Mouse (Mus musculus) forebrain, embryonic 12.5 days (tissue): ENCODE measurements at regions not wholly inside any gene's neighbourhood (a gene's known extent, or its start where the extent isn't known, plus 50 kb on each side); places are given as distances from the start of the nearest gene placed in this dataset.

Experiments used
- ATAC-seq: fragments of 200-750 bp; cut with Nextera tagmentation; 2 replicates; pipeline ENCODE4 v1.8.0; 2017; ENCODE audit warnings: moderate TSS enrichment; ENCODE audit not compliant: low FRiP score
- H3K27ac ChIP-seq: fragments of 300-500 bp; sonication (generic); 2 replicates; pipeline ENCODE4 v1.5.1; 2016; ENCODE audit warnings: mild to moderate bottlenecking
- H3K27me3 ChIP-seq: fragments of 300-500 bp; sonication (generic); 2 replicates; pipeline ENCODE4 v1.6.1; 2016; ENCODE audit warnings: mild to moderate bottlenecking
- H3K36me3 ChIP-seq: fragments of 300-500 bp; sonication (generic); replicated peaks from 2 replicates; pipeline ENCODE4 v1.6.1; 2016; ENCODE audit warnings: mild to moderate bottlenecking
- H3K4me1 ChIP-seq: fragments of 300-500 bp; sonication (generic); 2 replicates; pipeline ENCODE4 v1.6.1; 2016
- H3K4me2 ChIP-seq: fragments of 300-500 bp; sonication (generic); 2 replicates; pipeline ENCODE4 v1.6.1; 2016; ENCODE audit warnings: mild to moderate bottlenecking, moderate library complexity
- H3K4me3 ChIP-seq: fragments of 300-500 bp; sonication (generic); replicated peaks from 2 replicates; pipeline ENCODE4 v1.5.1; 2016; ENCODE audit warnings: mild to moderate bottlenecking
- H3K9ac ChIP-seq: fragments of 300-500 bp; sonication (generic); 2 replicates; pipeline ENCODE4 v1.6.1; 2016; ENCODE audit warnings: mild to moderate bottlenecking
- H3K9me3 ChIP-seq: fragments of 300-500 bp; sonication (generic); 2 replicates; pipeline ENCODE4 v1.6.1; 2016
- WGBS: fragments of 180-500 bp; shearing (Covaris S2); methylation state at CpG from one replicate; pipeline ENCODE4 v1.1.7; 2016; 5-methylcytosine and 5-hydroxymethylcytosine counted together

DNA sequence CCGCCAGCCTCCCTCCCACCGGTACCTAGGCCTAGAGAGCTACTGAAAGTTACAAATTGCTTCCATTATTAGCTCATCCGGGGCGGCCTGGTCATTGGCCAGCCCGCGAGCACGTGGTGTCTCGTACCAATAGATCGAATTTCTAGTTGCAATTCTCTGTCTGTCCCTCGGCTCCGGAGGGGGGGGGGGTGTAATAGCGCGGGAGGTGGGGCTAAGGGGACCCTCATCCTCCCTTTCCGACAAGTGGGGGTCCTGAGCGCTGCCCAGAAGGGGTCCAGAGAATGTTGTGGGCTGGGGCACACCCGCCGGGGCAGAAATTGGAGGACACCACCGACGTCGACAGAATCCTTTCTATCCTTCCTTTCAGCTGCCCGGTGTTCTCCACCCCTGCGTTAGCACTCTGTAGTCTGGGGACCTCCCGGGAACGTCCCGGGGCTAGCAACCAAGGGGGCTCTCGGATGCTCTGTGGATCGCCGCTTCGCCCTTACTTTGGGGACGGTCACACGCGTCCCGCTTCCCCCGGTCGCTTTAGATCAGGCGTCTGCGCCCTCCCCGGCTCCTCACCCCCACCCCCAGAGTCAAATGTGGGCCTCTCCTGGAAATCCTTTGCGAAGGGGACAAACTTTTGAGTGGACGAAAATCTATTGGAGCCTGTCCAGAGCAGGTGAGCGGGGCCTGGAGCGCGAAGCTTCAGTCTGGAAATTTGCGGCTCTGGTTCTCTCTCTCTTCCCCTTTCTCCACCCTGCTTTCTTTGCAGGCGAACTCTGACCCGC lies 64.6 kb downstream of the Smug1 start:
- Histone ChIP-seq H3K27ac (no peak overlapping the region), H3K4me2 (peak overlapping the region; percentile 79), H3K9ac (peak overlapping the region; percentile 29; the same call in 1 of the 2 replicates), H3K9me3 (no peaks in the 10 kb centered on the region), H3K36me3 (no peaks in the 10 kb centered on the region), H3K4me3 (peak overlapping the region; percentile 44), H3K4me1 (peaks cover 31% of the 10 kb centered on the region), H3K27me3 (peaks cover 81% of the 10 kb centered on the region)
- peak; percentile 70 for ATAC-seq
- WGBS: under 1% methylated on average over 46 of the region's 46 CpGs

DNA sequence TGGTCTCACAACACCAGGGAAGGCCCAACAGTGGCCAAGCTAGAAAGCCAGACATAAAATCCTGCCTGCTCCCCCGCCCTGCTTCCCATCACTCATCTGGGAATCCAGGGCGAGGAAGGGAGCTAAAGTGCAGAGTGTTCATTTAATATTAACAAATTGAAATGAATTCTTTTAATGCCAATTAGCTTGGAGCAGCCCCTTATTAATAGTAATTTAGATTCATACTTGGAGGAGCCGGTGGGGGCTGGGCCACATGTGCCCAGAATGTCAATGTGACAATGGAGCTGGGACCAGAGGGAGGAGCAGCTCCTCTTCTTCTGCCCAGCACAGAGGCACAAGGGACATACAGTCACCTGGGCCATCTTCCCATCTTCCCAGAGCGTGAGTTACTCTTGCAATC lies 66.8 kb downstream of the Smug1 start:
- Histone ChIP-seq H3K4me2 (no peak overlapping the region), H3K4me3 (no peak overlapping the region), H3K4me1 (peaks cover 13% of the 10 kb centered on the region), H3K36me3 (no peaks in the 10 kb centered on the region), H3K9ac (no peak overlapping the region), H3K27ac (no peak overlapping the region), H3K9me3 (no peaks in the 10 kb centered on the region), H3K27me3 (peaks cover 95% of the 10 kb centered on the region)
- no peak for ATAC-seq
- WGBS: 64% methylated on average over 4 of the region's 4 CpGs

DNA sequence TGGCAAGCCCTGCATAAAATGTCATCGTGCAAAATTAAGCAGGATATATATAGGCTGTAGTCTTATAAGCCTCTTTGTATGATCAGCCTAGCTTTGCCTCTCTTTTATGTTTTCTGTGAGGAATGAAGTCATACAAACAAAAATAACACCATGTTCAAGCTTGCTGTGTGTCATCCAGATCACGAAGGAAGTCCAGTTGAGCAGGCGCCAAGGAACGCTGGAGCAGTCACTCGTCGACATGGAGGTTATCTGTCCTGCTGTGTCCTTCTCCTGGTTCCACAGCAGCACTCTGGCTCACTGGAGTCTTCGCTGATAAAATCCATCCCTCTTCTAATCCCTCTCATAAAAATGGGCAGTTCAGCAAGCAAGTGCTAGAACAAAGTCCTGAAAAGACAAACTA lies 72.4 kb downstream of the Smug1 start:
- H3K4me3 ChIP-seq: no peak overlapping the region
- no peak overlapping the region for H3K27ac ChIP-seq
- H3K9me3 ChIP-seq: no peaks in the 10 kb centered on the region
- H3K27me3 ChIP-seq: peaks cover 92% of the 10 kb centered on the region
- no peak overlapping the region for H3K9ac ChIP-seq
- no peaks in the 10 kb centered on the region for H3K4me1 ChIP-seq
- H3K4me2 ChIP-seq: no peak overlapping the region
- no peaks in the 10 kb centered on the region for H3K36me3 ChIP-seq
- 67% methylated on average over 7 of the region's 7 CpGs for WGBS
- no peak for ATAC-seq

DNA sequence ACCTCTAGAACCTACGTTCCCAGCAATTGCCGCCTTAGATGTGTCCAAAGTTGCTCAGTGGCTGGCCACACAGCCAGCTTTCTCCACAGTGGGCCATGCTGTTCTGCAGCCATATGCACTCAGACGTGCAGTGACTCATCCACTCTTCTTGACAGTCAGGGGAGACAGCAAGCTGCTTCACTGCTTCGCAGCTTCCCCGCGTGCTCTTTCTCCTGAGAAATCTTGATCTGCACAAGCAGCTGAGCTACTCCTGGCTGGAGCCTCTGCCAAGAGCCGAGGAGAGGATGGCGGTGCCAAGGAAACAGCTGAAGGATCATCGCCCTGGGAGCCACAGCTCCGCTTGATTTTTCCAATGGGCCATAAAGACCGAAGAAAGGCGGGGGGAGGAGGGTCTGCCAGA lies 73.2 kb downstream of the Smug1 start:
- Histone ChIP-seq H3K4me2 (no peak overlapping the region), H3K4me3 (no peak overlapping the region), H3K9ac (no peak overlapping the region), H3K9me3 (no peaks in the 10 kb centered on the region), H3K27ac (no peak overlapping the region), H3K36me3 (no peaks in the 10 kb centered on the region), H3K4me1 (no peaks in the 10 kb centered on the region), H3K27me3 (peaks cover 92% of the 10 kb centered on the region)
- 78% methylated on average over 12 of the region's 12 CpGs for WGBS
- ATAC-seq: no peak

DNA sequence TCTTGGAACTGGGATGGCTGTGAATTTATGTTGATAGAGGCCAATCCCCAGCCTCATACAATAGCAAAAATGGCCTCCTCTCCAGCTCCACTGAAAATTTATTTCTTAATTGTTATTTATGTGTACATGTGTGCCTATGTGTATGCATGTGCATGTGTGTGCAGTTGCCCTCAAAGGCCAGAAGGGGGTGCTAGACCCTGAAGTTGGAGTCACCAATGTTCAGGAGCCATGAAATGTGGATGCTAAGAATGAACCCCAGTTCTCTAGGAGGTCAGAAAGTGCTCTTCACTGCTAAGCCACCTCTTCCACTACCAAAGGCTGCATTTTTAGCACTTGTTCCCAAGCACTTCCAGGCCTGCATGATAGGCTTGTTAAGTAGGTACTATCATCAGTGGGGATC lies 73.8 kb downstream of the Hoxc4 start:
- no peak overlapping the region for H3K4me3 ChIP-seq
- no peaks in the 10 kb centered on the region for H3K4me1 ChIP-seq
- peaks cover 94% of the 10 kb centered on the region for H3K27me3 ChIP-seq
- no peaks in the 10 kb centered on the region for H3K9me3 ChIP-seq
- no peak overlapping the region for H3K4me2 ChIP-seq
- no peak for ATAC-seq
- H3K9ac ChIP-seq: no peak overlapping the region
- H3K27ac ChIP-seq: no peak overlapping the region
- no peaks in the 10 kb centered on the region for H3K36me3 ChIP-seq

DNA sequence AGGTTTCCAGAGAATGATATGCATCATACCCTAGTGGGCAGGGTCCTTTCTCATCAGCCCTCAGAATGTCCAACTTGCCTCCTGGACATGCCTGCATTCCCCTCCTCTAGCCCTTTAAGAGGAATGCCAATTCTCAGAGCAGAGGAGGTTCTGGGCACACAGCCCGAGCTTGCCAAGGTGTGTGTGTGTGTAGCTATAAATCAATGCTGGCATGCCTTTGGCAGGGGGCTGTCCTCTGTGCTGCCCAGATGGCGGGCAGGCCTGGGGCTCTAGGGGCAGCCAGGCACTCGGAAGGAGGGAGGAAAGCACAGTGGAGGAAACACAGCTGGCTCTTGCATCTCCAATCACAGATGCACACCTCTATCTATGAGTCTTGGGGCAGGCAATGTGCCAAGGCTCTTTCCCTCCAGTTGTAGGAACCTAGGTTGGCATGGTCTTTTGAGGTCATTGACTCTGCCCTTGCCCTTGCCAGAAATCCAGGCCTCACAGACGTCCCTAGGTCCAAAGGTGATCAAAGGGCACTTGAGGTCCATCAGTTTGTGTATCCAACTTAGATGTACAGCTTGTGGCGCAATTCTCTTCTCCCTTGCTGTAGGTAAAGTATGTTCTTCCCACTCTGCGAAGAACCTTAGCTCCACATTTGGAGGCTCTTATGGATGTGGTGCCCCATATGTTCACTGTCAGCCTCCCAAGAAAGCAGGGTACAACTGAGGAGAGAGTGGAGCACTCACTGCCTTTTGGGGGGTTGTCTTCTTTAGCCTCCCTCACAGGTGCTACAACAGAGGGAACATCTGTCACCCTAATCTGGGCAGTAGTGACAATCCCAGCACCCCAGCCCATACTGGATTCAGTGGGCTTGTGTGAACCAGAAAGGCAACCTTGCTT lies 71.8 kb downstream of the Hoxc4 start:
- WGBS: 71% methylated on average over 6 of the region's 6 CpGs
- no peaks in the 10 kb centered on the region for H3K9me3 ChIP-seq
- ATAC-seq: no peak
- H3K4me1 ChIP-seq: peaks cover 17% of the 10 kb centered on the region
- no peaks in the 10 kb centered on the region for H3K36me3 ChIP-seq
- H3K4me3 ChIP-seq: no peak overlapping the region
- peaks cover 94% of the 10 kb centered on the region for H3K27me3 ChIP-seq
- H3K27ac ChIP-seq: no peak overlapping the region
- H3K4me2 ChIP-seq: no peak overlapping the region
- H3K9ac ChIP-seq: no peak overlapping the region

DNA sequence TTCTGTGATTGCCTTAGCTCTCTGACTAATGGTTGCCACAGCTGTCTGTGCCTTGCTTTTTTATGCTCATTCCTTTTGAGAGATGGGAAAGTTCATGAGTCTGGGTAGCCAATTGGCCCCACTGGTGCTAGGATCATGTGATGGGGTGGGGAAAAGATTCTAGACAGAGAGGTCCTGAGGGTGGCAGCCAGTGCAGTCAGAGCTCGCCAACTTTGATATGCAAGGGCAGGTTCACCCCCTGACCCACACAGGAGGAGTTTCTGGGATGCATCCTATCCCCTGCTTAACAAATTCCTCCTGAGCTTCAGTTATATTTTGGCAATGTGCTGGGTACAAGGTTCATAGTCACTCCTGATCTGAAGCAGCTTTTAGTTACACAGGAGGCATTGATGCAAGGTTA lies 71.1 kb downstream of the Hoxc4 start:
- no peak overlapping the region for H3K9ac ChIP-seq
- peaks cover 17% of the 10 kb centered on the region for H3K4me1 ChIP-seq
- no peak overlapping the region for H3K4me3 ChIP-seq
- H3K4me2 ChIP-seq: no peak overlapping the region
- no peaks in the 10 kb centered on the region for H3K9me3 ChIP-seq
- no peak for ATAC-seq
- no peaks in the 10 kb centered on the region for H3K36me3 ChIP-seq
- WGBS: 54% methylated on average over 1 of the region's 1 CpGs
- peaks cover 94% of the 10 kb centered on the region for H3K27me3 ChIP-seq
- H3K27ac ChIP-seq: no peak overlapping the region

DNA sequence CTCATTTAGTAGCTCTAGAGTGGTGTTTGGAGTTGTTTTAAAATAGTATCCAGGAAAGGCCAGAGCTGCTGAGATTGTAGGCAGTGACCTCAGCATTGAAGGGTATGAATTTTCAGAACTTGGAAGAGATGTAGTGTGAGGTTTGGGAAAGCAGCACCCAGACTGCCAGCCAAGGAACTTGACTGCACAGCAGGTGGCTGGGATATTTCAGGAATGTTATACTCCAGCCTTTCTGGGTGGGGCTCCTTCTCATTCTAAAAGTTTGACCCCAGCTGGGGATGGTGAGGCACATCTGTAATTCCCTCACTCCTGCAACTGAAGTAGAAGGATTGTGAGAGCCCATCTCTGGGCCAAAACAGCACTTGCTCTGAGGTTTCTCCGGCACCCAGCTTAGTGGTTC lies 70.7 kb downstream of the Hoxc4 start:
- Histone ChIP-seq H3K4me2 (no peak overlapping the region), H3K27me3 (peaks cover 94% of the 10 kb centered on the region), H3K27ac (no peak overlapping the region), H3K9me3 (no peaks in the 10 kb centered on the region), H3K36me3 (no peaks in the 10 kb centered on the region), H3K9ac (no peak overlapping the region), H3K4me1 (peaks cover 17% of the 10 kb centered on the region), H3K4me3 (no peak overlapping the region)
- 95% methylated on average over 1 of the region's 1 CpGs for WGBS
- ATAC-seq: no peak

DNA sequence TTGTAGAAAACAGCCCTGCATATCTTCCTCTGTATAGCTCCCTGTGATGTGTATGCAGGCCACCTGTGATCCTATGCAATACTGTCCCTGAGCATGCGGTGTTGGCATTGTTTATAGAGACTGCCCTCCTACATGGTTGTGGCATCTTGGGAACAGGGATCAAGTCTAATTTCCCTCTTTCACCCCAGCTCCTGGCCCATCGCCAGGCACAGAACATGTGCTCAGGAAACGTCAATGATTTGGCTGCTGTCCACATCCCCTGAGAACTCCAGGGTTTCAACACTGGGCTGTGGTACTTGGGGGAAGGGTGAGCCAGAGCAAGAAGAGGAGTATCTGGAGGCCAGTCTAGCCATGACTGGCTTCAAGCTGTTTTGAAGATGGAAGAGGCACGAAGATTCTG lies 68.5 kb downstream of the Hoxc4 start:
- no peak overlapping the region for H3K4me3 ChIP-seq

DNA sequence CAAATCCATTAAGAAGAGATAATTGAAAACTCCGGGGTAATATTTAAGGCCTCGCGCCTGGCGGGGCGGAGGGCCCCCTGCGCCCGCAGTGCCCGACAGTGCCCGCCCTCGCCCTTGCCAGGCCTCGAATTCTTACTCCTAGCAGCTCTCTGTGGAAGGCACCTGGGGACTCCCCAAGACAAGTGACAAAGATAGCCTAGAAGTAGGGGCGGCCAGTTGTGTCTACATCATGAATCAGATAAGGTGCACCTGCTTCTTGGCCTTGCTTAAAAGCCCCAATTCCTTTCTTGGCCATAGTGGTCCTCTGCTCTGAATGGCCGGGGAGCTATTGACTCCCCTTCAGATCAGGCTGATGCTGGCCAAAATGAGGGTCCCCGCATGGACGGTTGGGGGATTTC lies 67.9 kb downstream of the Hoxc4 start:
- H3K27ac ChIP-seq: no peak overlapping the region
- H3K9ac ChIP-seq: no peak overlapping the region
- H3K4me1 ChIP-seq: peaks cover 17% of the 10 kb centered on the region
- no peak for ATAC-seq
- no peaks in the 10 kb centered on the region for H3K9me3 ChIP-seq
- H3K4me2 ChIP-seq: peak overlapping the region; percentile 46
- 9% methylated on average over 15 of the region's 15 CpGs for WGBS
- H3K27me3 ChIP-seq: peaks cover 100% of the 10 kb centered on the region
- H3K36me3 ChIP-seq: no peaks in the 10 kb centered on the region
- peak overlapping the region; percentile 27 for H3K4me3 ChIP-seq

More for the DNA sequence above, 68.5 kb downstream of the Hoxc4 start:
- 27% methylated on average over 4 of the region's 4 CpGs for WGBS
- Histone ChIP-seq H3K36me3 (no peaks in the 10 kb centered on the region), H3K27ac (no peak overlapping the region), H3K4me2 (no peak overlapping the region), H3K9me3 (no peaks in the 10 kb centered on the region), H3K4me1 (peaks cover 17% of the 10 kb centered on the region), H3K9ac (no peak overlapping the region), H3K27me3 (peaks cover 96% of the 10 kb centered on the region)
- no peak for ATAC-seq
